Mouse (Mus musculus) lung, postnatal 10 days (tissue): Measurements from ENCODE around the gene Kctd20.
"Not testable (repeated sequence)": the region's sequence is repeated elsewhere in the genome, so short reads cannot be mapped to it uniquely, and the experiment has no call there.

ENCODE experiments used
- DNase-seq: peaks from one replicate; pipeline ENCODE4 v3.0.0; 2021

Gene Kctd20

DNA sequence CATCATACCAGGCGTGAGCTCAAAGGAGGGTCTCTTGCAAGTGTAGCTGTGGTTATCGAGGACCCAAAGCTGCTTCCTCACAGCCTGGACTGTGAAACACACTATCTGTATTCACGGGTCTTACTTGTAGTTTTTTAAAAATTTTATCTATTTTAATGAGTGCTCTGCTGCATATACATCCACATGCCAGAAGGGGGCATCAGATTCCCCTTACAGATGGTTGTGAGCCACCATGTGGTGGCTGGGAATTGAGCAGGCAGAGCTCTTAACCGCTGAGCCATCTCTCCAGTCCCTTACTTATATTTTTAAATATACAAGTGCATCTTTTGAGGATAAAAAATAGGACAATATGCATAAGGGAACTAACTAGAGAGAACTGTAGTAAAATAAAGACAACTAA is 36.0 kb downstream of the Kctd20 start:
- peak; percentile 67 for DNase-seq

DNA sequence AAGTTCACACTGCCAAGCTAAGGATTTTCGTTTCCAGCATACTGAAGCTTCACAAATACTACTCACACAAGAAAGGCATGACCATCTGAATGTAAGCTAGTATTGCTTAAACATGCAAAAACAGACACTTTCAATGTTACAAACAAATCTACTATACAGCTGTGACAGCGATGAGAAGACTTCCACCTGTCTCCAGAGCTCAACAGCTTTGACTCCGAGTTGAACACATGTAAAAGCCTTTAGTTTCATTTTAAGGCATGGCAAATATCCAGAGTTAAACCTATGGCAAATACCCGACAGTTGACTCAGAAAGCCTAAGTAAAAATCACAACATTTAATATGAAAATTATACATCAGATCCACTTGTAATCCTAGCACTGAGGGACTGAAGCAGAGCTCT is 36.5 kb downstream of the Kctd20 start:
- no peak for DNase-seq

GRCm38 (mm10) chr17:28988996-28989395 is 37.2 kb downstream of the Kctd20 start:
- DNase-seq, result no peak

DNA sequence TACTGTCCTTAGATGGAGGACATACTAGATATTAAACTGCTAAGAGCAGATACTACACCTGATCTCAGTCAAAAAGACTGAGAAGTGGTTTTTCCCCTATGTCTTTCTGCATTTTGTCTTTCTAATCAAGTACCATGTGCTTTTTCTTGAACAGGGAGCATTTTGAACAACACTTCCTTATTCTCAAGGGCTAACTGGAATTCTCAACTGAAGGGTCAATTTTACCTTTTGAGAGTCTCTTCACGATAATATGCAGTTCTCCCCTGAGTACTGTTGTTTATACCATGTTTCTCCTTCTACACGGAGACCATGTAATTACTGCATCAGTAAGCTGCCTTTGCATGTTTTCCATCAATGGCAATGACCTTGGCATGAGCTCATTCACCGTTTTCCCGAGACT is 38.3 kb downstream of the Kctd20 start:
- no peak for DNase-seq

DNA sequence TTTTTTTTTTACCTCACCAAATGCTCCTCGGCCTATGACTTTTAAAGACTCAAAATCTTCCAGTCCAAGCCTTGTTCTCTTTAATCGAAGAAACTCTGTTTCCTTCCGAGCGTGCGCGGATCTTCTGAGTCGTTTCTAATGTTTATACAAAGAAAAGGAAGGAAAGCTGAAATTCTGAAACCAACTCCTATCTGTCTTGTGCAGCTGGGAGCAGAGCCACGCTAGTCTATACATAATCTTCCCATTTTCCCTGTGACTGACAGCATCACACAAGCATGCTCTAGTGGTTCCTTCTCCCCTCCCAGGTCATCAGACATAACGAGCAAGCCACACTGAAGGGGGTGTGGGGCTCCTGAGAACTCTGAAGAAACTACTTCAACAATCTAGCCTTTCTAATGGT is 39.5 kb downstream of the Kctd20 start:
- no peak for DNase-seq

DNA sequence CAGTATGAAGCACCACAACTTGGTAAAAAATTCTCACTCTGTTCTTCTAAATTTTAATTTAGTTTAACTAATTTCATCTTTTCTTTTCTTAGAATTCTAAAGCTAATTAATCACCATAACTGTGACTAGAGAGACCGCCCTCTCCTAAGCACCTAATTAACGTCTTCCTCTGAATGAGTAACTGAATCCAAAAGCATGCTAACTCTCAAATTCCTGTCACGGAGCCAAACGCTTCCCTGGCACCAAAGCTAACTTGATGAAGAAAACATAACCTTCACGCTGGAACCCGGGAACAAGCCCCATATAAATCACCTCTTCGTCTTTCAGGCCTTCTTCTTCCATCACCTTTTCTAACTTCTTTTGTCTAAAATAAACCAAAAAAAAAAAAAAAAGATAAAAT is 40.4 kb downstream of the Kctd20 start:
- peak; percentile 66 for DNase-seq

- not testable (repeated sequence) for DNase-seq
These were observed 41.3 kb downstream of the Kctd20 start for GRCm38 (mm10) chr17:28993004-28993403.

GRCm38 (mm10) chr17:28994615-28995014 is 42.9 kb downstream of the Kctd20 start:
- DNase-seq, result no peak

DNA sequence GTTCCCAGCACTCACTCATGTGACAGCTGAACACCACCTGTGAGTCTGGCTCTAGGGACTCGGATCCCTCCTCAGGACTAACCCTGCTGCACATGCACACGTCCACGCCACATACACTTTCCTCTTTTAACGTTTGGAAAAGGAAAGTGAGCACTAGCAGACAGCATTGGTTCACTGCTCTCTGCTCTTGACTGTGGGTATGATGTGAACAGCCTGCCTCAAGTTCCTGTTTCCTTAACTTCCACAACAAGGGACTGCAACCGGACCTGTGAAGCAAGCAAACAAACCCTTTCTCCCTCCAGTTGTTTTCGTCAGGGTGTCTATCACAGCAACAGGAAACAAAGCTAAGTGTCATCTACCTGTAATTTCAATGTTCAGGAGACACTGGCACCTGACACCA is 48.7 kb downstream of the Kctd20 start:
- DNase-seq, result no peak

DNA sequence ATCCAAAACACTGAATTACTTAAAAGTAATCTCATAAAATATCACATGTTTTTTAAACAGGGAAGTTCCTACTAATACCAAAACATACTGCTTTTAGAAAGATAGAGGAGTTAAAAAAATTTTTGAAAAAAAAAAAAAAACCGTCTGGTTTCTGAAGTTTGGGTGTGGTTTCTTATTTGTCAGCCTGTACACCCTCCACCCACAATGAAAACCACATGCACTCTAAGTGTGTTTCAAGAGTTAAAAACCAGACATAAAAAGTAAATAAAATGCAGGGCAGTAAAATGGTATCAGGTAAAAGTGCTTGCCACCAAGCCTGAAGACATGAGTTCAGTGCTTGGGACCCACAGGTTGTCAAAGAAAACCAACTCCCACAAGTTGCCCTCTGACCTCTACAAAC is 52.0 kb downstream of the Kctd20 start:
- DNase-seq, result no peak

DNA sequence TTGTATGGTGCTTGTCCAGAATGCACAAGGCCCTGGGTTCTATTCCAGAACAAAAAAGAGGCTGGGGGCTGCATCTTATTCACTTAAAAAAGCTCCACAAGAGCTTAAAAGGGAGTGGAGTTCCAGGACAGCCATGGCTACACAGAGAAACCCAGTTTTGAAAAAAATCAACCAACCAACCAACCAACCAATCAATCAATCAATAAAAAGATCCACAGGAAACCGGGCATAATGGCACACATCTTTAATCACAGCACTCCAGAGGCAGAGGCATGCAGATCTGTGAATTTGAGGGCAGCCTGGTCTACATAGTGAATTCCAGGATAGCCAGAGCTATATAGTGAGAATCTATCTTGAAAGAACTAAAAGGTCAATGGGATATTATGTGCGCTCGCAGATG is 53.3 kb downstream of the Kctd20 start:
- DNase-seq, result no peak

DNA sequence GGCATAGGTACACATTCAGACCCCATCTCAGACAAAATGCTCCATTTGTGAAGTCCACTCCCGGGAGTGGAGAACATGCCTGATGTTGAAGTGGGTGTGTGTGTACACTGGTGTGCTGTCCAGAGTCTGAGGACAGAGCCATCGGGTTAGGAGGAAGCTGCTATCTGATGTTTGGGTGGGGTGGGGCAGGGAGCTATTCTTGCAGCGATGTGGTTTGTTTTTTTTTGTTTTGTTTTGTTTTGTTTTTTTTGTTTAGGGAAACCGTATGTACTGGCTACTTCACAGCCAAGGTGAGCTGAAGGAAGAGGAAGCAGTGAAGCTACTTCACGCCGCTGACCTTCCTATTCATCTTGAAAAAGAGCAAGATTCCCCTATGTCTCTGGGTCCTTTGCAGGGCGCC is 55.1 kb downstream of the Kctd20 start:
- no peak for DNase-seq

DNA sequence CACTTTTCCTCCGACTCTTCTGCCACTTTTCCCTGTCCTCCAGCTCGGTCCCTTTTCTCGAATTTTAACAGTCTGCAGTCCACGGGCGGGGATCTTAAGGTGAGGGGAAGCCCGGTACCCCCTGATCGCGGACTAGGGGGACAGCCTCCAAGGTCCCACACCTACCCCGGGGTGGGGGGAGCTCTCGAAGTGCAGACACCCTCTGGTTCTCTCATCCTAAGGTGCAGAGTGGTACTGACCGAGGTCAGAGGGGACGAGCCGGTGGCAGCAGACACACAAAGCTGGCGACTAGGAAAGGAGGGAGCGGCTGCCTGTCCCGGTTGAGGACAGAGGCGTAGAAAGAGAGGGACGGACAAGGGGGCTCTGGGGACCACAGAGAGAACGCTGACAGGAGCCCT is 55.5 kb downstream of the Kctd20 start:
- no peak for DNase-seq

GRCm38 (mm10) chr17:29007641-29008325 is 56.0 kb downstream of the Kctd20 start, which contains the start of gene Stk38:
Stk38 (minus strand) TSS chr17:29007995.
- peak; percentile 92 for DNase-seq

- DNase-seq, result no peak
These were observed 56.5 kb downstream of the Kctd20 start for GRCm38 (mm10) chr17:29008326-29008650.

DNA sequence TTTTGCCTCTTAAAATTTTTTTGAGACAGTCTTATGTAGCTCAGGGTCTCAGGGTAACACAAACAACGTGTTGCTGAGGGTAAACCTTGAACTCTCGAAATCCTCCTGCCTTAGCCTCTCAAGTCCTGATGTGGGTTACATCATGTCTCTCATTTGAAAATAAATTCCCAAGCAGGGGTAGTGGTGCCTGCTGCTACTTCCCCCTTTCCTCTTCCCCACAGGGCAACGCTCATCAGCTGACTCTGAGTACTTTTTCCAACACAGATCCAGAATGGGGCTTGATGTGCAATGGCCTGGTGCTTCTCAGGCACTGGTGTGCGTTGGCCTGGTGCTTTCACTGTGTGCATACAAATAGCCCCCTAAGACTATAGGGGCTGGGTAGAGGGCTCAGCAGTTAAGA is 57.4 kb downstream of the Kctd20 start:
- no peak for DNase-seq

DNA sequence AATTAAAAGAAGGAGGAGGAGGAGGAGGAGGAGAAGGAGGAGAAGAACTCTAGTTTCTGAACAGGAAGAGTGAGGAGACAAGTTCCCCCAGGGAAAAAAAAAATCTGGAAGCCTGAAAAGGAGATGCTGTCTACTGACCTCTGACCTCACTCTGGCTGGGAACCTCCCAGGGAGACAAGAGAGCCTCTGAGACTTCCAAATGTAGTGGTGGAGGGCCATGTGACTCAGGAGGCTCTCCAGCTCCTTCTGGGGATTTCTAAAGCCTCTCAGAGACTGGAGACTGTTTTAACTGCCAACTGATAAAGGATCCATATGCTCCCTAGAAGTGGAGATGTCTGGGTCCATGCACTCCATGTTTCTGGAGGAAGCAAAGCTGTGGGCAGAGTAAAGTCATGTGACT is 62.5 kb downstream of the Kctd20 start:
- DNase-seq, result no peak

DNA sequence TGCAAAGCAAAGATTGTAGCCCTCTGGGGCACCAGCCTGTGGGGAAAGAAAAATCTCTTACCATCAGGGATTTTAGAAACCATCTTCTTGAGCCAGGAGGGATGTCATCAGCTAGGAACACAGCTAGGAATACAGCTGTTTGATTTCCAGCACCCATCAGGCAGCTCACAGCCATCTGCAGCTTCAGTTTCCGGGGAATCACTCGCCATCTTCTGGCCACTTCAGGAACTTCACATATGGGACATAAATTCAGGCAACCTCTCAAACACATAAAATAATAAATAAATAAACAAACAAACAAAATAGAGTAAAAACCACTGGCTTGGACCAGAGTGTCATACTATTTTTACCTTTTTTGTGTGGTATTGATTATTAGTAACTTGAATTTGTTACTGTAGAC is 63.9 kb downstream of the Kctd20 start:
- DNase-seq, result peak; percentile 65

DNA sequence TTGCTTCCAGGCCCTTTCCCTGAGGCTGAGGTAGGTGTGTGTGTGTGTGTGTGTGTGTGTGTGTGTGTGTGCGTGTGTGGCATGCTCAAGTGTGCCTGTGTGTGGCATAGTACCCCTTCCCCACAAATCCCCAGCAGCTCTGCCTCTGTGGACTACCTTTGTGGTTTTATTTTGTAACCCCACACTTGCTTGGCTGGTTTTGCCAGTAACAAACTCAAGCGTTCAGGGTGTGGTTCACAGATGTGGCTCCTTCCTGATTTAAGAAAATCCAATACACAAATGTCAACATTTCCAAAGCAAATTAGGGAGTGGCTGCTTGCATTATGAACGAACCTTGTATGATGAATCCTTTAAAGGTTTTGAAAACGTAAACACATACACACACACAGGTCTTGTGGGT is 65.0 kb downstream of the Kctd20 start:
- DNase-seq, result no peak

GRCm38 (mm10) chr17:29018292-29018984 is 66.7 kb downstream of the Kctd20 start:
- DNase-seq, result peak; percentile 38
